Mouse (Mus musculus): ENCODE measurements around the gene Sephs2. TPM values are rescaled to one million over a fixed set of nuclear protein-coding genes. Genes with fewer than 3 reads are reported as not detected.
A peak's percentile ranks its signal among the peaks of the same experiment; 100 is the strongest.

Sephs2 gene
- polyA plus RNA-seq (2015; fragmentation: Nextera tagmentation; extraction: Ambion mirVana) = 164 and 180 TPM in 2 replicates

- peak; percentile 87 for ATAC-seq (ENCODE audit: low read depth)
- peak within 1 kb of the TSS; percentile 89 for H3K4me3 ChIP-seq (ENCODE audit: low read depth, low read length)
- peak within 1 kb of the TSS; percentile 93 for H3K9ac ChIP-seq (ENCODE audit: low read depth, low read length)
- H3K36me3 ChIP-seq (ENCODE audit: control insufficient read depth, insufficient read depth) = peaks cover 4% of the 10 kb centered on the region
- WGBS (ENCODE audit: insufficient replicate concordance) = 3% methylated on average over 39 of the region's 39 CpGs
- H3K27me3 ChIP-seq (ENCODE audit: control insufficient read depth, insufficient read depth, low read depth, low read length) = no peaks in the 10 kb centered on the region
- peaks cover 33% of the 10 kb centered on the region for H3K4me1 ChIP-seq (ENCODE audit: control insufficient read depth, low read depth, low read length)
- peak within 1 kb of the TSS; percentile 90 for H3K4me2 ChIP-seq (ENCODE audit: low read depth, low read length)
- H3K27ac ChIP-seq (ENCODE audit: low read length) = peak within 1 kb of the TSS; percentile 91
- no peaks in the 10 kb centered on the region for H3K9me3 ChIP-seq (replicated peaks; ENCODE audit: control insufficient read depth, low read length)
Measured at GRCm38 (mm10) chr7:127273925-127274789, at the start of gene Sephs2. TSS of gene Sephs2 (minus strand) at chr7:127274055.

DNA sequence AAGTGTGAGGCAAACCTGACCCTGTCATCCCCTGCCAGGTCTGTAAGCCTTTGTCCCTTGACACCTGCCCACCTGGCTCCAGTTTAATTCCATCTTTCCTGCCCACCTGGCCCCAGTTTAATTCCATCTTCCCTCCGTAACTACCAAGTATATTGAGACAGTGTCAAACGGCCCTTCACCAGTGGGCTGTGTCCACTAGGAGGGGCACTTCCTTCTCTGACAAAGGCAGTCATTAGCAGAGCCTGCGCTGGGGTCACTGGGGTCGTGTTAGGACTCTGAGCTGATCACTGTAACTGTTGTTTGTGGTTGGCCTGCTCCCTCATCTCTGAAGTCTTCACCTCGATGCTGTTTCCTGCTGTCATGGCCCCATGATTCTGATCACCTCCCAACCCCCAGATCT is 48.2 kb upstream of the Sephs2 start:
- Histone ChIP-seq H3K4me1 (ENCODE audit: control insufficient read depth, low read depth, low read length) (no peaks in the 10 kb centered on the region), H3K27me3 (ENCODE audit: control insufficient read depth, insufficient read depth, low read depth, low read length) (no peaks in the 10 kb centered on the region), H3K9me3 (replicated peaks; ENCODE audit: control insufficient read depth, low read length) (no peaks in the 10 kb centered on the region), H3K4me3 (ENCODE audit: low read depth, low read length) (no peak overlapping the region), H3K9ac (ENCODE audit: low read depth, low read length) (no peak overlapping the region), H3K4me2 (ENCODE audit: low read depth, low read length) (no peak overlapping the region), H3K36me3 (ENCODE audit: control insufficient read depth, insufficient read depth) (no peaks in the 10 kb centered on the region), H3K27ac (ENCODE audit: low read length) (no peak overlapping the region)
- no peak for ATAC-seq (ENCODE audit: low read depth)
- WGBS (ENCODE audit: insufficient replicate concordance) = 45% methylated on average over 5 of the region's 5 CpGs

DNA sequence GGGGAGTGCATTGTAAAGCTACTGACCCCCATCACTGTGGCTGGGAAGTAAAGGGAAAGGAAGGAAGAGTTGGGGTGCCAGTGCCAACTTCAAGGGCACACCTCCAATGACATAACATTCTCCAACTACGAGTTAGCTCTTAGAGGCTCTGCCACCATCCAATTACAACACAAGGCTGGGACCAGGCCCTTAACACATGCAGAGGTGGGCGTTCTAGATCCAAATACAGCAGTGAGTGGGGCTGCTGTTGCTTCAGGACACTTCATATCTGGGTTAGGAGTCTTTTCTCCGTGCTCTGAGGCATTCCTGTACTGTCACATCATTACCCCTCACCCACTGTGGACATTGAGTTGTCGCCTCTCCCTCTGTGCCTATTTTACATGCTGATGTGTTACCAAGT is 47.3 kb upstream of the Sephs2 start:
- 50% methylated on average over 4 of the region's 4 CpGs for WGBS (ENCODE audit: insufficient replicate concordance)
- ATAC-seq (ENCODE audit: low read depth) = no peak
- H3K4me3 ChIP-seq (ENCODE audit: low read depth, low read length) = no peak overlapping the region

DNA sequence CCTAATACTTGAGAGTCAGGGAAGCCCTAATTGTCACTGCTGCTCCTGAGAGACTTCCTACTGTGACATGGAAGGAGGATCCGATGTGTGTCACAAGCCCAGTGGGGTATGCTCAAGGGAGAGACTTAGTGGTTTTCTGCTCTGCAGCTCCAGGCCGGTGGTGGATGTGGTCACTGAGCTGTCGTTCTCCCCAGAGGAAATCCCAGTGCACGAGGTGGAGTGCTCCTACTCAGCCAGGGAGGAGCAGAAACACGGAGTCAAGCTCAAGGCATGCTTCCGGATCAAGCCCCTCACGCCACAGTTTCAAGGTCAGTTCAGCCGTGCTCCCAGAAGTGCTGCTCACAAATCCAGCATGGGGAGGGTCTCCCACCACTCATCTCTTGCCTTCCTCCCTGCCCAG is 40.1 kb upstream of the Sephs2 start:
- WGBS (ENCODE audit: insufficient replicate concordance) = 49% methylated on average over 8 of the region's 8 CpGs
- no peaks in the 10 kb centered on the region for H3K36me3 ChIP-seq (ENCODE audit: control insufficient read depth, insufficient read depth)
- no peak overlapping the region for H3K4me2 ChIP-seq (ENCODE audit: low read depth, low read length)
- no peak overlapping the region for H3K4me3 ChIP-seq (ENCODE audit: low read depth, low read length)
- H3K27me3 ChIP-seq (ENCODE audit: control insufficient read depth, insufficient read depth, low read depth, low read length) = no peaks in the 10 kb centered on the region
- H3K27ac ChIP-seq (ENCODE audit: low read length) = no peak overlapping the region
- no peaks in the 10 kb centered on the region for H3K9me3 ChIP-seq (replicated peaks; ENCODE audit: control insufficient read depth, low read length)
- no peak for ATAC-seq (ENCODE audit: low read depth)
- H3K4me1 ChIP-seq (ENCODE audit: control insufficient read depth, low read depth, low read length) = no peaks in the 10 kb centered on the region
- no peak overlapping the region for H3K9ac ChIP-seq (ENCODE audit: low read depth, low read length)

More for the DNA sequence above, 47.3 kb upstream of the Sephs2 start:
- Histone ChIP-seq H3K27ac (ENCODE audit: low read length) (no peak overlapping the region), H3K27me3 (ENCODE audit: control insufficient read depth, insufficient read depth, low read depth, low read length) (no peaks in the 10 kb centered on the region), H3K9ac (ENCODE audit: low read depth, low read length) (no peak overlapping the region), H3K4me1 (ENCODE audit: control insufficient read depth, low read depth, low read length) (no peaks in the 10 kb centered on the region), H3K9me3 (replicated peaks; ENCODE audit: control insufficient read depth, low read length) (no peaks in the 10 kb centered on the region), H3K4me2 (ENCODE audit: low read depth, low read length) (no peak overlapping the region), H3K36me3 (ENCODE audit: control insufficient read depth, insufficient read depth) (no peaks in the 10 kb centered on the region)

GRCm38 (mm10) chr7:127309951-127310350 is 36.1 kb upstream of the Sephs2 start:
- 75% methylated on average over 12 of the region's 12 CpGs for WGBS (ENCODE audit: insufficient replicate concordance)
- ATAC-seq (ENCODE audit: low read depth) = no peak
- H3K36me3 ChIP-seq (ENCODE audit: control insufficient read depth, insufficient read depth) = no peaks in the 10 kb centered on the region
- H3K9ac ChIP-seq (ENCODE audit: low read depth, low read length) = no peak overlapping the region
- no peak overlapping the region for H3K4me2 ChIP-seq (ENCODE audit: low read depth, low read length)
- H3K4me3 ChIP-seq (ENCODE audit: low read depth, low read length) = no peak overlapping the region
- H3K27ac ChIP-seq (ENCODE audit: low read length) = no peak overlapping the region
- no peaks in the 10 kb centered on the region for H3K27me3 ChIP-seq (ENCODE audit: control insufficient read depth, insufficient read depth, low read depth, low read length)
- H3K4me1 ChIP-seq (ENCODE audit: control insufficient read depth, low read depth, low read length) = peaks cover 3% of the 10 kb centered on the region; the same call in 1 of the 2 replicates
- no peaks in the 10 kb centered on the region for H3K9me3 ChIP-seq (replicated peaks; ENCODE audit: control insufficient read depth, low read length)

GRCm38 (mm10) chr7:127308887-127309286 is 35.0 kb upstream of the Sephs2 start:
- H3K4me3 ChIP-seq (ENCODE audit: low read depth, low read length) = no peak overlapping the region
- 70% methylated on average over 4 of the region's 4 CpGs for WGBS (ENCODE audit: insufficient replicate concordance)
- H3K27ac ChIP-seq (ENCODE audit: low read length) = no peak overlapping the region
- no peak overlapping the region for H3K4me2 ChIP-seq (ENCODE audit: low read depth, low read length)
- H3K27me3 ChIP-seq (ENCODE audit: control insufficient read depth, insufficient read depth, low read depth, low read length) = no peaks in the 10 kb centered on the region
- no peaks in the 10 kb centered on the region for H3K9me3 ChIP-seq (replicated peaks; ENCODE audit: control insufficient read depth, low read length)
- no peak for ATAC-seq (ENCODE audit: low read depth)
- H3K36me3 ChIP-seq (ENCODE audit: control insufficient read depth, insufficient read depth) = no peaks in the 10 kb centered on the region
- H3K9ac ChIP-seq (ENCODE audit: low read depth, low read length) = no peak overlapping the region
- peaks cover 3% of the 10 kb centered on the region; the same call in 1 of the 2 replicates for H3K4me1 ChIP-seq (ENCODE audit: control insufficient read depth, low read depth, low read length)

GRCm38 (mm10) chr7:127308431-127308830 is 34.6 kb upstream of the Sephs2 start:
- 60% methylated on average over 2 of the region's 2 CpGs for WGBS (ENCODE audit: insufficient replicate concordance)
- no peaks in the 10 kb centered on the region for H3K9me3 ChIP-seq (replicated peaks; ENCODE audit: control insufficient read depth, low read length)
- H3K4me1 ChIP-seq (ENCODE audit: control insufficient read depth, low read depth, low read length) = peaks cover 3% of the 10 kb centered on the region; the same call in 1 of the 2 replicates
- 0 out of 2 replicates have a peak overlapping the region, but pooled peaks have one; percentile 21 for H3K27ac ChIP-seq (ENCODE audit: low read length)
- peak; percentile 80 for ATAC-seq (ENCODE audit: low read depth)
- H3K36me3 ChIP-seq (ENCODE audit: control insufficient read depth, insufficient read depth) = no peaks in the 10 kb centered on the region
- H3K27me3 ChIP-seq (ENCODE audit: control insufficient read depth, insufficient read depth, low read depth, low read length) = no peaks in the 10 kb centered on the region
- H3K4me3 ChIP-seq (ENCODE audit: low read depth, low read length) = no peak overlapping the region
- H3K4me2 ChIP-seq (ENCODE audit: low read depth, low read length) = no peak overlapping the region
- no peak overlapping the region for H3K9ac ChIP-seq (ENCODE audit: low read depth, low read length)

DNA sequence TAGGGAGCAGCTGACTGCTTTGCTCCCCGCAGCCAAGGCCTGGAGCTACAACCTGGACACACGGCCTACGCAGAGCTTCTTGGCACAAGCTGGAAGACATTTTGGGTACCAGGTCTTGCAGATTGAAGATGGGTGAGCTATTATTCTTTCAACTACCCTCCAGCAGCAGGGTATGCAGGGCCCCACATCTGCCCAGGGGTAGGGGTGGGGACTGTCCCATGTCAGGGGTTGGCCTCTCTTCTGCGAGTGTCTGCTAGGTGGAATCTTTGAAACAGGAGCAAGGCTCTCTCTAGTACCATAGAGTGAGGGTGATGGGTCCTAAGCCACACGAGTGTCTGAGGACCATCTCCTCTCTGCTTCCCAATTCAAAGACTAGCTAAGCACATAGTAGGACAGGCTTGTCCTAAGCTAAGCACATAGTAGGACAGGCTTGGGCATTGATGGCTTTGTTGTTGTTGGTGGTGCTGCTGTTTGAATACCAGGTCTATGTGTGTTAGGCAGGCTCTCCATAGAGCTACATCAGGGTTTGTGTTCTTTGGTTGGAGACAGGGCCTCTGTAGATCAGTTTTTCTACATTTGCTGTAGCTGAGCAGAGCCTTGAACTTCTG is 23.8 kb upstream of the Sephs2 start:
- H3K27me3 ChIP-seq (ENCODE audit: control insufficient read depth, insufficient read depth, low read depth, low read length) = no peaks in the 10 kb centered on the region
- WGBS (ENCODE audit: insufficient replicate concordance) = 61% methylated on average over 5 of the region's 5 CpGs
- no peak overlapping the region for H3K4me3 ChIP-seq (ENCODE audit: low read depth, low read length)

More for the DNA sequence above, 23.8 kb upstream of the Sephs2 start:
- no peak overlapping the region for H3K9ac ChIP-seq (ENCODE audit: low read depth, low read length)
- no peaks in the 10 kb centered on the region; the same call in none of the 2 replicates for H3K4me1 ChIP-seq (ENCODE audit: control insufficient read depth, low read depth, low read length)
- H3K9me3 ChIP-seq (replicated peaks; ENCODE audit: control insufficient read depth, low read length) = no peaks in the 10 kb centered on the region
- no peak overlapping the region for H3K27ac ChIP-seq (ENCODE audit: low read length)
- ATAC-seq (ENCODE audit: low read depth) = no peak
- no peaks in the 10 kb centered on the region for H3K36me3 ChIP-seq (ENCODE audit: control insufficient read depth, insufficient read depth)
- no peak overlapping the region for H3K4me2 ChIP-seq (ENCODE audit: low read depth, low read length)
